Mouse (Mus musculus): ENCODE data around the gene Atp6v1b1.

- TF ChIP-seq CTCF (IDR thresholded peaks at IDR 0.05; ENCODE audit: borderline replicate concordance, control insufficient read depth, extremely low read depth, insufficient read depth, low read length, poor library complexity) (no peak), POLR2A (IDR thresholded peaks at IDR 0.05; ENCODE audit: control insufficient read depth, extremely low read depth, insufficient read depth, low read length, poor library complexity) (no peak)
Measured at GRCm38 (mm10) chr6:83703722-83704078, 39.1 kb upstream of the Atp6v1b1 start.
